Mouse (Mus musculus) myocyte (in vitro differentiated cells): ENCODE data around the gene Esrrg.

Experiments
- E2F4 ChIP-seq: IDR thresholded peaks from one replicate; pipeline ENCODE4 v1.6.1; 2011; ENCODE audit warnings: mild to moderate bottlenecking, control low read depth, moderate library complexity; ENCODE audit not compliant: insufficient read depth
- MAX ChIP-seq: IDR thresholded peaks from one replicate; pipeline ENCODE4 v1.6.1; 2011; ENCODE audit warnings: low read depth, mild to moderate bottlenecking, control low read depth
- MYOG ChIP-seq, 3 experiments: IDR thresholded peaks; one replicate each; pipeline ENCODE4 v1.6.1; 2011; ENCODE audit warnings: control low read depth in 2 of 3, low read depth in 2 of 3, mild to moderate bottlenecking in 2 of 3; ENCODE audit not compliant: insufficient read length in 2 of 3, control insufficient read depth in 1 of 3, insufficient read depth in 1 of 3
- POLR2A ChIP-seq: IDR thresholded peaks from one replicate; pipeline ENCODE4 v1.6.1; 2011; ENCODE audit warnings: low read depth, mild to moderate bottlenecking, control low read depth, moderate library complexity; ENCODE audit not compliant: insufficient read length
- POLR2AphosphoS2 ChIP-seq: IDR thresholded peaks from one replicate; pipeline ENCODE4 v1.6.1; 2011; ENCODE audit warnings: low read depth, control low read depth; ENCODE audit not compliant: insufficient read length
- REST ChIP-seq: IDR thresholded peaks from one replicate; pipeline ENCODE4 v1.6.1; 2011; ENCODE audit warnings: mild to moderate bottlenecking, control low read depth, moderate library complexity; ENCODE audit not compliant: insufficient read depth, insufficient read length
- TCF12 ChIP-seq: IDR thresholded peaks from one replicate; pipeline ENCODE4 v1.6.1; 2011; ENCODE audit warnings: mild to moderate bottlenecking, control low read depth; ENCODE audit not compliant: poor library complexity, insufficient read depth, severe bottlenecking
- USF1 ChIP-seq: IDR thresholded peaks from one replicate; pipeline ENCODE4 v1.6.1; 2011; ENCODE audit warnings: low read depth, mild to moderate bottlenecking, control low read depth, moderate library complexity

GRCm38 (mm10) chr1:187672446-187672845 is 63.9 kb downstream of the Esrrg start:
- no peak for TF ChIP-seq POLR2A
- TF ChIP-seq E2F4 = no peak
- TF ChIP-seq USF1 = no peak
- no peak for TF ChIP-seq POLR2AphosphoS2
- TF ChIP-seq REST = no peak
- no peak for TF ChIP-seq TCF12
- no peak for TF ChIP-seq MAX
- TF ChIP-seq MYOG (IDR thresholded peaks at IDR 0.05; ENCODE audit: control insufficient read depth in 1 of 3, insufficient read depth in 1 of 3, insufficient read length in 2 of 3, low read depth in 2 of 3) = no peak
